Mouse (Mus musculus) hindbrain, embryonic 14.5 days (tissue): ENCODE measurements around the gene Zfp821. TPM values are rescaled to one million over a fixed set of nuclear protein-coding genes. Genes with fewer than 3 reads are reported as not detected.

Source experiments
- ATAC-seq: fragments of 200-750 bp; cut with Nextera tagmentation; 2 replicates; pipeline ENCODE4 v1.8.0; 2017; ENCODE audit warnings: moderate number of reproducible peaks, mild to moderate bottlenecking, moderate TSS enrichment, moderate library complexity; ENCODE audit not compliant: low FRiP score
- DNase-seq: peaks from one replicate; pipeline ENCODE4 v3.0.0-alpha.2; 2015; ENCODE audit warnings: low spot score
- H3K27ac ChIP-seq: fragments of 300-500 bp; sonication (generic); 2 replicates; pipeline ENCODE4 v1.5.1; 2014; ENCODE audit warnings: mild to moderate bottlenecking, moderate library complexity
- H3K27me3 ChIP-seq: fragments of 300-500 bp; sonication (generic); 2 replicates; pipeline ENCODE4 v1.6.1; 2014; ENCODE audit warnings: mild to moderate bottlenecking, low read length, mixed read lengths; ENCODE audit not compliant: control insufficient read depth, insufficient read depth
- H3K36me3 ChIP-seq: fragments of 300-500 bp; sonication (generic); replicated peaks from 2 replicates; pipeline ENCODE4 v1.6.1; 2014; ENCODE audit not compliant: control insufficient read depth, insufficient read depth
- H3K4me1 ChIP-seq: fragments of 300-500 bp; sonication (generic); replicated peaks from 2 replicates; pipeline ENCODE4 v1.6.1; 2014; ENCODE audit warnings: antibody characterized with exemption, low read length, mixed read lengths; ENCODE audit not compliant: control insufficient read depth, insufficient read depth
- H3K4me2 ChIP-seq: fragments of 300-500 bp; sonication (generic); replicated peaks from 2 replicates; pipeline ENCODE4 v1.6.1; 2014; ENCODE audit warnings: mild to moderate bottlenecking, moderate library complexity
- H3K4me3 ChIP-seq: fragments of 300-500 bp; sonication (generic); replicated peaks from 2 replicates; pipeline ENCODE4 v1.5.1; 2014; ENCODE audit warnings: mild to moderate bottlenecking, low read length
- H3K9ac ChIP-seq: fragments of 300-500 bp; sonication (generic); 2 replicates; pipeline ENCODE4 v1.6.1; 2014
- H3K9me3 ChIP-seq: fragments of 300-500 bp; sonication (generic); 2 replicates; pipeline ENCODE4 v1.6.1; 2016; ENCODE audit warnings: low read length; ENCODE audit not compliant: control insufficient read depth
- WGBS: fragments of 180-500 bp; shearing (Covaris S2); extraction: QIAGEN DNeasy Blood & Tissue Kit; methylation state at CpG from one replicate; pipeline ENCODE4 v1.1.7; 2014; 5-methylcytosine and 5-hydroxymethylcytosine counted together
- polyA plus RNA-seq: library from polyadenylated mRNA; unstranded; fragments of >200 nt; fragmentation: Nextera tagmentation; extraction: Ambion mirVana; gene quantifications from 2 replicates; pipeline ENCODE4 v1.2.1, GENCODE M21; 2014

The Zfp821 gene
- polyA plus RNA-seq, 1 experiment from 2014 or later = 71.4 TPM

DNA sequence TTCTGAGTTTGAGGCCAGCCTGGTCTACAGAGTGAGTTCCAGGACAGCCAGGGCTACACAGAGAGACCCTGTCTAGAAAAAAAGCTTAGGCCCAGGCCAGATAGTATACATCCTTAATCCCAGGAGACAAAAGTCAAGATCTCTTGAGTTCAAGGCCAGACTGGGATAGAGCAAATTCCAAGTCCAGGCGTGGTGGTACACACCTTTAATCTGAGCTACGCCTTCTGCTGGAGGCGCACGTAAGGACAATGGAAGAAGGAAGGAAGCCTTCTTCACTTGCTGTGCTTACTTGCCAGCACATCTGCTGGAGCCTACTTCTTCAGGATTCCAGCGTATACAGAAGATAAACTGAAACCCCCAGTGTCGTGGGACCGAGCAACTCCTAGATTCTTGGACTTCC, 54.1 kb downstream of the Zfp821 start:
- no peaks in the 10 kb centered on the region for H3K27me3 ChIP-seq
- no peaks in the 10 kb centered on the region for H3K4me1 ChIP-seq
- H3K27ac ChIP-seq = no peak overlapping the region
- DNase-seq (no peak), ATAC-seq (no peak)
- 91% methylated on average over 7 of the region's 7 CpGs for WGBS
- no peak overlapping the region for H3K4me2 ChIP-seq
- H3K36me3 ChIP-seq = no peaks in the 10 kb centered on the region
- H3K9me3 ChIP-seq = peaks cover 7% of the 10 kb centered on the region; the same call in 1 of the 2 replicates
- no peak overlapping the region for H3K4me3 ChIP-seq
- no peak overlapping the region for H3K9ac ChIP-seq

DNA sequence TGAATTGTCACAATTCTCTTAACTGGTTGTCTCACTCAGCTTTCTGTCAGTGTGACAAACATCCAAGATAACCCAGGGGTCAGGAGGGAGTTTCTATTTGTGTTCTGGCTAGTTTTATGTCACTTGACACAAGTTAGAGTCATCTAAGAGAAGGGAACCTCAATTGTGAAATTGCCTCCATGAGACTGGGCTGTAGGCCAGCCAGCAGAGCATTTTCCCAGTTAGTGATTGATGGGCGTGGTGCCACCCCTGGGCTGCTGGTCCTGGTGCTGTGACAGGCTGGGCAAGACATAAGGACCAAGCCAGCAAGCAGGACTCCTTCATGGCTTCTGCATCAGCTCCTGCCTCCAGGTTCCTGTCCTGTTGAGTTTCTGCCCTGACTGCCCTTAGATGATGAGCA, 54.9 kb downstream of the Zfp821 start:
- Histone ChIP-seq H3K27me3 (no peaks in the 10 kb centered on the region), H3K27ac (no peak overlapping the region), H3K4me2 (no peak overlapping the region), H3K4me1 (no peaks in the 10 kb centered on the region), H3K9ac (no peak overlapping the region), H3K4me3 (no peak overlapping the region), H3K36me3 (no peaks in the 10 kb centered on the region), H3K9me3 (peaks cover 7% of the 10 kb centered on the region; the same call in 1 of the 2 replicates)
- ATAC-seq = no peak
- DNase-seq = no peak
- 58% methylated on average over 1 of the region's 1 CpGs for WGBS

DNA sequence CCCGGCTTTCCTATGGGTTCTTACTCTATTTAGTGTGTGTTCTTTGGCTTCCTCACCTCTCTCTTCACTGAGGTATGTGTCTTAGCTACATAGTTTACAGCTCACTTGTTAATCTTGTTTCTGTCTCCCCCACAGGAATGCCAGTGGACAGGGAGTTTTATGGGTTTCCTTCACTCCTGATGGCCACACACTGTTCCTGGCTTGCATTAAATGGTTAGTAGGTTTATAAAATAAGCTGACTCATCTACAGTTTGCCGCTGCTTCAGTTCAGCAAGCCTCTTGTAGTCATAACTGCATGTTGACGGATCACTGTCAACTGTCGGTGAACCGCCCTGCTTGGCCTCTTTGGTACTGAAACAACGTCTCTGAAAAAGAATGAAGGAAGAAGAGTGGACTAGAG, 58.7 kb downstream of the Zfp821 start:
- no peak for DNase-seq
- H3K4me3 ChIP-seq = no peak overlapping the region
- 93% methylated on average over 6 of the region's 6 CpGs for WGBS
- no peaks in the 10 kb centered on the region for H3K4me1 ChIP-seq
- no peak overlapping the region for H3K9ac ChIP-seq
- no peak overlapping the region for H3K27ac ChIP-seq
- H3K36me3 ChIP-seq = no peaks in the 10 kb centered on the region
- no peak for ATAC-seq
- H3K27me3 ChIP-seq = no peaks in the 10 kb centered on the region
- H3K4me2 ChIP-seq = no peak overlapping the region
- peaks cover 7% of the 10 kb centered on the region; the same call in 1 of the 2 replicates for H3K9me3 ChIP-seq

DNA sequence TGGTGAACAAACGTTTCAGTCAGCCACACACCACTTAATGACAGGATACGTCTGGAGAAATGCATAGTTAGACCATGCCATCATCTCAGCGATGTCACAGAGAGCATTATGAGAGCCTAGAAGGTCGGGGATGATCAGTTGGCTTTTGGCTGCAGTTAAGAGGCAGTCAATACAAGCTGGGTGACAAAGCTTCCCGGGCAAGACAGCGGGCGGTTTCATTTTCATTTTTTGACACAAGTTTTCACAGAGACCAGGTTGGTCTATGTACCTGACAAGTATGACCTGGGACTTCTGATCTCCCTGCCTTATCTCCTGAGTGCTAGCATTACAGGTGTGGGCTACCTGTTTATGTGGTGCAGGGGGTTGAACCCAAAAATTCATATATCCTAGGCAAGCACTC, 60.7 kb downstream of the Zfp821 start:
- Histone ChIP-seq H3K36me3 (no peaks in the 10 kb centered on the region), H3K4me1 (no peaks in the 10 kb centered on the region), H3K9ac (no peak overlapping the region), H3K4me2 (no peak overlapping the region), H3K27me3 (no peaks in the 10 kb centered on the region), H3K4me3 (no peak overlapping the region), H3K9me3 (peaks cover 7% of the 10 kb centered on the region; the same call in 1 of the 2 replicates), H3K27ac (no peak overlapping the region)
- DNase-seq (no peak), ATAC-seq (no peak)
- 78% methylated on average over 7 of the region's 7 CpGs for WGBS

DNA sequence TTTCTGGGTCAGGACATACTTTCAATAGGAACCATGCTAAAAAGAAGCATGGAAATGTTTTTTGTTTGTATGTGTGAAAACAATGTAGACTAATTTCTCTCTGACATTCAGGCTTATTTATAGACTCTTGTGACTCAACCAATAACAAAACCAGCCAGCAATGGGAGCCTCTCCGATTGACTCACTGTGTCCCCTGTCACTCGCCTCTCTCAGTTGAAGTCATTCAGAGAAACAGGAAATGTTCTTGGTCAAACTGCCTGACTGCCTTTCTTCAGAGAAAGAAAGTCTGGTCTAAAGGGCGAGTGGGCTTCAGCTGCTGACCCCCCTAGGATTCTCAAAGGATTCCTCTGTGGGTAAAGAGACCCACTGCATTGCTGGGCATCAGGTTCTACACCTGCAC, 67.8 kb downstream of the Zfp821 start:
- Histone ChIP-seq H3K27me3 (peaks cover 13% of the 10 kb centered on the region; the same call in 1 of the 2 replicates), H3K4me1 (no peaks in the 10 kb centered on the region; the same call in 1 of the 2 replicates), H3K4me3 (no peak overlapping the region), H3K27ac (no peak overlapping the region), H3K4me2 (no peak overlapping the region), H3K9me3 (no peaks in the 10 kb centered on the region), H3K9ac (no peak overlapping the region), H3K36me3 (no peaks in the 10 kb centered on the region)
- ATAC-seq (no peak), DNase-seq (no peak)
- WGBS = 55% methylated on average over 3 of the region's 3 CpGs

Other genes with a start within 250 kb of the Zfp821 start
- gene Pmfbp1, start 211.5 kb upstream of the Zfp821 start, polyA plus RNA-seq = 3.2 TPM in 2 replicates
- 12.7 and 14.7 TPM in 2 replicates for gene Dhx38, start 139.7 kb upstream of the Zfp821 start, polyA plus RNA-seq
- gene Txnl4b, start 139.7 kb upstream of the Zfp821 start, polyA plus RNA-seq = 28.2 and 31.2 TPM in 2 replicates
- gene Hp, start 126.4 kb upstream of the Zfp821 start, polyA plus RNA-seq = 0.40 and 0.43 TPM in 2 replicates
- 29.5 and 31.4 TPM in 2 replicates for gene Dhodh, start 96.9 kb upstream of the Zfp821 start, polyA plus RNA-seq
- 0.13 and 0.23 TPM in 2 replicates for gene Pkd1l3, start 91.0 kb upstream of the Zfp821 start, polyA plus RNA-seq
- 154 and 164 TPM in 2 replicates for gene Ist1, start 12.3 kb upstream of the Zfp821 start, polyA plus RNA-seq
- gene Atxn1l, start 32.2 kb downstream of the Zfp821 start, polyA plus RNA-seq = 4.6 TPM in 2 replicates
- 39.1 and 46.5 TPM in 2 replicates for gene Ap1g1, start 73.0 kb downstream of the Zfp821 start, polyA plus RNA-seq
- 4.7 and 4.8 TPM in 2 replicates for gene Phlpp2, start 163.0 kb downstream of the Zfp821 start, polyA plus RNA-seq